Mouse (Mus musculus) lung, embryonic 16.5 days (tissue): Measurements from ENCODE around the gene Psme1. TPM values are rescaled to one million over a fixed set of nuclear protein-coding genes. Genes with fewer than 3 reads are reported as not detected.

Source experiments
- ATAC-seq: fragments of 200-750 bp; cut with Nextera tagmentation; 2 replicates; pipeline ENCODE4 v1.8.0; 2017; ENCODE audit warnings: low read depth, mild to moderate bottlenecking, moderate library complexity
- H3K27ac ChIP-seq: fragments of 300-500 bp; sonication (generic); 2 replicates; pipeline ENCODE4 v1.5.1; 2014; ENCODE audit warnings: mild to moderate bottlenecking, control low read depth, low read length
- H3K27me3 ChIP-seq: fragments of 300-500 bp; sonication (generic); 2 replicates; pipeline ENCODE4 v1.6.1; 2014; ENCODE audit warnings: low read depth, low read length, mixed read lengths; ENCODE audit not compliant: control insufficient read depth, insufficient read depth
- H3K36me3 ChIP-seq: fragments of 300-500 bp; sonication (generic); 2 replicates; pipeline ENCODE4 v1.6.1; 2014; ENCODE audit warnings: low read length; ENCODE audit not compliant: control insufficient read depth, insufficient read depth
- H3K4me1 ChIP-seq: fragments of 300-500 bp; sonication (generic); replicated peaks from 2 replicates; pipeline ENCODE4 v1.6.1; 2014; ENCODE audit warnings: low read length, mixed read lengths; ENCODE audit not compliant: control insufficient read depth, insufficient read depth
- H3K4me2 ChIP-seq: fragments of 300-500 bp; sonication (generic); 2 replicates; pipeline ENCODE4 v1.6.1; 2014; ENCODE audit warnings: low read depth, low read length, control low read depth
- H3K4me3 ChIP-seq: fragments of 300-500 bp; sonication (generic); 2 replicates; pipeline ENCODE4 v1.5.1; 2014; ENCODE audit warnings: mild to moderate bottlenecking, low read length, control low read depth
- H3K9ac ChIP-seq: fragments of 300-500 bp; sonication (generic); 2 replicates; pipeline ENCODE4 v1.6.1; 2014; ENCODE audit warnings: low read length, control low read depth
- H3K9me3 ChIP-seq: fragments of 300-500 bp; sonication (generic); 2 replicates; pipeline ENCODE4 v1.6.1; 2016; ENCODE audit warnings: low read length; ENCODE audit not compliant: control insufficient read depth
- WGBS: fragments of 180-500 bp; shearing (Covaris S2); extraction: QIAGEN DNeasy Blood & Tissue Kit; methylation state at CpG from one replicate; pipeline ENCODE4 v1.1.7; 2014; 5-methylcytosine and 5-hydroxymethylcytosine counted together
- polyA plus RNA-seq: library from polyadenylated mRNA; unstranded; fragments of >200 nt; fragmentation: Nextera tagmentation; extraction: Ambion mirVana; gene quantifications from 2 replicates; pipeline ENCODE4 v1.2.1, GENCODE M21; 2015

Psme1 gene
- polyA plus RNA-seq, 1 experiment from 2014 or later, result 175 TPM

DNA sequence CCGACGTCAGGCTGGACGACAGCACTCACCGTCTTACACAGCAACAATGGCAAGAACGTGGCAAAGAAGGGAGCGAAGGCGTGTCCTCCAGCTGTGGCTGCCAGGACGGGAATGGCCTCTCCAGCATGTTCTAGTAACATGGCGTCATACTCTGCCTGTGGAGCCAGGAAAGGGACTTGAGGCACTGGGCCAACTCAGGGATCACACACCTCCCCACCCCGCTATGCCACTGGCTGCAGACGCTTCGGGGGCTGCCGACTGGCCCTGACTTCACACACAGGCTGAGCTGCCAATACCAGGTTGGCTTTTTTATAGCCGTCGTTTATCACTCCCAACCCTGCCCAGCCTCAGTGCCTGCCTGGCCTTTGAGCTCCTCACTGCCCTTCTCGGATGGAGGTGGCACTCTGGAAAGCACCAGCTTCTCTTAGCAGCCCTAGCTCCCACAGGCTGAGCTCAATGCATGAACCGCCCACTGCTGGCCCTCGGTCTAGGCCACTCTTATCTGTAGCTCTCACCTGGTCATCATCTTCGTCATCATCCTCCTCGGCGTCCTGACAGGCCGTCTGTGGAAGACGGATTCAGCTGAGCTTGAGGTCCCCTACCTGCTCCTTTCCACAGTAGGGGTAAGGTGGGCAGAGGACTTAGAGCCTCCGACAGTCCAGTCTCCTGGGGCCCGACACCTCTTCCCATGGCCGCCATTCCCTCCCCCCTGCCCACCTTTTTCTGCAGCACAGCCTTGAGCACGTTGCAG, 50.3 kb downstream of the Psme1 start:
- Histone ChIP-seq H3K4me1 (no peaks in the 10 kb centered on the region), H3K4me3 (no peak overlapping the region), H3K9ac (no peak overlapping the region), H3K27ac (no peak overlapping the region), H3K36me3 (peaks cover 57% of the 10 kb centered on the region), H3K27me3 (no peaks in the 10 kb centered on the region), H3K9me3 (no peaks in the 10 kb centered on the region), H3K4me2 (no peak overlapping the region)
- no peak for ATAC-seq
- WGBS, result 89% methylated on average over 27 of the region's 27 CpGs

DNA sequence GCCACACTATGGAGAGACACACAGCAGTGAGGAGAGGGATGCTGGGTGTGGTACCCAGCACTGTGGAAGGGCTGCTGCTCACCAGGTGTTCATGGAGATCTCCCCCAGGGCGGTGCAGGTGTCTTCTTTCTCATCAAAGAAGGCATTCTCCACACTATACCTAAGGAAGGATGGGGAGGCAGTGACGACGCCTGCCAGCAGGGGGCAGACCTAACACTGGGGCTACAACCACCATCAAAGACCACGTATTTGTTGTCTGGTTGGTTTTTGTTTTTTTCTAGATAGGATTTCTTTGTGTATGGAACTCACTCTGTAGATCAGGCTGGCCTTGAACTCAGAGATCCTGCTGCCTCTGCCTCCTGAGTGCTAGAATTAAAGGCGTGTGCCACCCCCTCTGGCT, 51.4 kb downstream of the Psme1 start:
- ATAC-seq, result no peak
- Histone ChIP-seq H3K4me1 (no peaks in the 10 kb centered on the region), H3K27ac (no peak overlapping the region), H3K4me2 (no peak overlapping the region), H3K27me3 (no peaks in the 10 kb centered on the region), H3K9ac (no peak overlapping the region), H3K9me3 (no peaks in the 10 kb centered on the region), H3K36me3 (peaks cover 62% of the 10 kb centered on the region), H3K4me3 (no peak overlapping the region)
- WGBS, result 53% methylated on average over 5 of the region's 5 CpGs

Other genes with a start within 250 kb of the Psme1 start
- gene Dhrs4, start 99.4 kb upstream of the Psme1 start, polyA plus RNA-seq, result 101 and 106 TPM in 2 replicates
- gene Carmil3, start 87.5 kb upstream of the Psme1 start, polyA plus RNA-seq, result 0.98 and 2.0 TPM in 2 replicates
- gene Cpne6, start 67.7 kb upstream of the Psme1 start, polyA plus RNA-seq, result 0.19 and 0.29 TPM in 2 replicates
- not detected in 2 replicates for gene Nrl, start 53.1 kb upstream of the Psme1 start, polyA plus RNA-seq
- gene Pck2, start 37.9 kb upstream of the Psme1 start, polyA plus RNA-seq, result 65.3 and 69.4 TPM in 2 replicates
- 72.9 and 81.6 TPM in 2 replicates for gene Dcaf11, start 18.1 kb upstream of the Psme1 start, polyA plus RNA-seq
- gene A730061H03Rik, start 17.7 kb upstream of the Psme1 start, polyA plus RNA-seq, result 1.3 and 2.4 TPM in 2 replicates
- 4.7 and 5.2 TPM in 2 replicates for gene Fitm1, start 2.5 kb upstream of the Psme1 start, polyA plus RNA-seq
- 6.4 and 7.3 TPM in 2 replicates for gene Emc9, start 7.2 kb downstream of the Psme1 start, polyA plus RNA-seq
- 247 and 250 TPM in 2 replicates for gene Psme2, start 13.0 kb downstream of the Psme1 start, polyA plus RNA-seq
- gene Rnf31, start 13.6 kb downstream of the Psme1 start, polyA plus RNA-seq, result 17.6 and 18.1 TPM in 2 replicates
- 12.9 and 15.6 TPM in 2 replicates for gene Irf9, start 25.4 kb downstream of the Psme1 start, polyA plus RNA-seq
- gene Rec8, start 39.9 kb downstream of the Psme1 start, polyA plus RNA-seq, result 23.0 and 23.4 TPM in 2 replicates
- gene Ipo4, start 57.8 kb downstream of the Psme1 start, polyA plus RNA-seq, result 72.5 and 78.7 TPM in 2 replicates
- 1.5 and 1.8 TPM in 2 replicates for gene Gm49378, start 59.8 kb downstream of the Psme1 start, polyA plus RNA-seq
- 121 and 125 TPM in 2 replicates for gene Tm9sf1, start 65.7 kb downstream of the Psme1 start, polyA plus RNA-seq
- 0.73 and 0.74 TPM in 2 replicates for gene Tssk4, start 72.1 kb downstream of the Psme1 start, polyA plus RNA-seq
- 52.0 and 57.0 TPM in 2 replicates for gene Mdp1, start 82.4 kb downstream of the Psme1 start, polyA plus RNA-seq
- 62.2 and 67.1 TPM in 2 replicates for gene Gmpr2, start 93.8 kb downstream of the Psme1 start, polyA plus RNA-seq
- 499 and 508 TPM in 2 replicates for gene Nedd8, start 94.0 kb downstream of the Psme1 start, polyA plus RNA-seq
- 45.5 and 46.2 TPM in 2 replicates for gene Tinf2, start 103.7 kb downstream of the Psme1 start, polyA plus RNA-seq
- gene Tgm1, start 135.8 kb downstream of the Psme1 start, polyA plus RNA-seq, result 3.2 and 6.0 TPM in 2 replicates
- 34.2 and 35.0 TPM in 2 replicates for gene Rabggta, start 144.1 kb downstream of the Psme1 start, polyA plus RNA-seq
- 88.5 and 95.0 TPM in 2 replicates for gene Dhrs1, start 167.6 kb downstream of the Psme1 start, polyA plus RNA-seq
- gene Nop9, start 167.6 kb downstream of the Psme1 start, polyA plus RNA-seq, result 32.6 and 37.8 TPM in 2 replicates
- gene Cideb, start 180.3 kb downstream of the Psme1 start, polyA plus RNA-seq, result 1.0 and 1.5 TPM in 2 replicates
- gene Ltb4r2, start 183.3 kb downstream of the Psme1 start, polyA plus RNA-seq, result 0.20 and 0.23 TPM in 2 replicates
- gene Ltb4r1, start 187.8 kb downstream of the Psme1 start, polyA plus RNA-seq, result 2.6 and 3.5 TPM in 2 replicates
- 20.0 and 20.8 TPM in 2 replicates for gene Adcy4, start 206.0 kb downstream of the Psme1 start, polyA plus RNA-seq
- 38.9 and 40.8 TPM in 2 replicates for gene Ripk3, start 210.7 kb downstream of the Psme1 start, polyA plus RNA-seq
- gene Nfatc4, start 245.0 kb downstream of the Psme1 start, polyA plus RNA-seq, result 48.2 and 48.5 TPM in 2 replicates